Mouse (Mus musculus) hematopoietic stem cell, adult 5-6 weeks (primary cell): ENCODE data around the gene Asb8. TPM values are rescaled to one million over a fixed set of nuclear protein-coding genes. Genes with fewer than 3 reads are reported as not detected.
A peak's percentile ranks its signal among the peaks of the same experiment; 100 is the strongest.

Experiments
- ATAC-seq, 2 experiments: fragments of 125-278 bp in 1 of 2; replicated peaks in 1 of 2; 2 replicates each; pipeline ENCODE4 v1.8.0; 2016 to 2017; ENCODE audit warnings: inconsistent platforms in 2 of 2, mild to moderate bottlenecking in 2 of 2, moderate number of reproducible peaks in 2 of 2, low read depth in 1 of 2, moderate TSS enrichment in 1 of 2; ENCODE audit not compliant: low FRiP score in 2 of 2, poor library complexity in 2 of 2, severe bottlenecking in 2 of 2, insufficient read depth in 1 of 2, low TSS enrichment in 1 of 2
- total RNA-seq: library from RNA; stranded (forward); fragments of 172-1452, 232-1000 nt; gene quantifications from 2 replicates; pipeline ENCODE4 v1.2.3, GENCODE M21; 2017

Gene Asb8
- total RNA-seq, 1 experiment from 2014 or later = 17.2 TPM

DNA sequence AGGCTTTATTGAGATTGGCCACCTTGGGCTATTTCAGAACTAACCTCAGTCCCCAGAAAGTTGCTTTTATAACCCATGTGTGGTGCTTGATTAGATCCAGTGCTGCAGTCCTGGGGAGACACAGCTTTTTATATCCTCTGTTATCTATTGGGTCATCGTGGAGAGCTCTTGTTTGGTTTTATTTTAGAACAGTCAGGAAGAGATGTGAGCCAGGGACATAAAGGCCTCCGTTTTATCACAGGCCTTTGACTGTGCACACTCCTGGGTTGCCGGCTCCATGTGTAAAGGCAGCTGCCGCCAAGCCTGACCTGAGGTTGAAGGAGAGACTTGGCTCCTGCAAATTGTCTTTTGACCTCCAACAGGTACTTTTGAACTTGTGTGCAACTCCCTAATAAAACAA lies 2.9 kb downstream of the Asb8 start:
- no peak for ATAC-seq

GRCm38 (mm10) chr15:98161026-98161805 lies 4.2 kb downstream of the Asb8 start:
- no peak; a peak in 1 of 4 replicates for ATAC-seq

GRCm38 (mm10) chr15:98157253-98157652 lies 8.2 kb downstream of the Asb8 start:
- no peak for ATAC-seq

DNA sequence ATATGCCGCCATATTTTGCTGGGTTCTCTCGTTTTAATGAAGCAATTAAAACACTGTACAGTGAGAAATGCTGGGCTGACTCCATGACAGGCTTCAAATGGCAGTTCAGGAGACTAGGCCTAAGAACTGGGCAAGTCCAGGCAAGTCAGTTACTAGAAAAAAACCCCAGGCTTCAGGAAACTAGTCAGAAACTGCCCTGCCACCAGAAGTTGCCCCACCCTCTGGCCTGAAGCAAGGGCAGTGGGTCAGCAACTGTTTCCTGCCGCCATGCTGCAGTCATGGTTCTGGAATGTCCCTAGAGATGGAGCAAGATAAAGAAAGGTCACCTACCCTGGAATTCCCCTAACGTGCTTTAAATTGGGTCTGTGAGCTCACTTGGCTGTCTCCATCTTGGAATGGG lies 9.5 kb downstream of the Asb8 start:
- ATAC-seq = no peak

GRCm38 (mm10) chr15:98155272-98155671 lies 10.2 kb downstream of the Asb8 start:
- no peak for ATAC-seq

DNA sequence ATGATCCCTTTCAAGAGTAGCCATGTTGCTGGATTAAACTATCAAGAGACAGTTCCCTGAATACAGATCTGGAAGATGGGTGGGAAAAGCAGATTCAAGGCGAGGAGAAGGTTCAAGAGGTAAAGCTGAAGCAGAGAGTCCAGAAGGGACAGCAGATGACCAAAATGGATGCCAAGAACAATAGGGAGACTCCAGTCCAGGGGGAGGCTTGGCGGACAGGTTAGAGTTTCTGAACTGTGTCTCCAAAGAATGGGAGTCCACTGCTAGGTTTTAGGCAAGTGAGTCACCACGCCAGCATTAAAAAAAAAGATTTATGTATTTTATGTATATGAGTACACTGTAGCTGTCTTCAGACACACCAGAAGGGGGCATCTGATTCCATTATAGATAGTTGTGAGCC lies 10.8 kb downstream of the Asb8 start:
- ATAC-seq = no peak

DNA sequence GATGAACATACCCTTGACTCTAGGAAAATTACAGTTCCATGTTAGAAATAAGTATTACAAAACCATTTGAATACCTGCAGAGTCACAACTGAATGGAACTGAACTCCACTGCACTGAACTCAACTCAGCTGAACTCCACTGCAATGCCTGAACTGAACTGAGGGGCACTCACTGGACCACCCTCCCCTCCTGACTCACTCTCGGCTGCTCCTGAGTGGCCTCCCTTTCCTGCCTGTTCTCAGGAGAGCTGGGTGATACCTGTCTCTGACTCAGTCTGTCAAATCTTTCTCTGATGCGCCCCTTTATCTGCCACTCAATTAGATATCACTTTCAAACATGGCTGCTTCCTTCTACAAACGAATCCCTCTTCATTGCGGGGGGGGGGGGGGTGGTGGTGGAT lies 11.3 kb downstream of the Asb8 start:
- ATAC-seq = no peak

DNA sequence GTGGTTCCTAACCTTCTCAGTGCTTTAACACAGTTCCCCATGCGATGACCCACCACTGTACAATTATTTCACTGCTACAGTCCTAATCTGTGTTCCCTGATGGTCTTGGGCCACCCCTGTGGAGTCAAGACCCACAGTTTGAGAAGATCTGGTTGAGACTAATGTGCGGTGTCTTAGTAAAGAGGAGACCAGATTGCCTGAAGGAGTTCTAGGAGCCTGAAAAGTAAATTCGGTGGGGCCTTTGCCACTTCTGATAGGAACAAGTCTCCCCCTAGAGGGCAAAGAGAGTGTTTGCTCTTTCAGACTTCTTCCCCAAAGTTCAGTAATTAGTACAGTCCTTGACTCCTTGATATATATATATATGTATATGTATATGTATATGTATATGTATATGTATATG lies 11.8 kb downstream of the Asb8 start:
- ATAC-seq = peak; percentile 53 to 74; a peak in 3 of 4 replicates

DNA sequence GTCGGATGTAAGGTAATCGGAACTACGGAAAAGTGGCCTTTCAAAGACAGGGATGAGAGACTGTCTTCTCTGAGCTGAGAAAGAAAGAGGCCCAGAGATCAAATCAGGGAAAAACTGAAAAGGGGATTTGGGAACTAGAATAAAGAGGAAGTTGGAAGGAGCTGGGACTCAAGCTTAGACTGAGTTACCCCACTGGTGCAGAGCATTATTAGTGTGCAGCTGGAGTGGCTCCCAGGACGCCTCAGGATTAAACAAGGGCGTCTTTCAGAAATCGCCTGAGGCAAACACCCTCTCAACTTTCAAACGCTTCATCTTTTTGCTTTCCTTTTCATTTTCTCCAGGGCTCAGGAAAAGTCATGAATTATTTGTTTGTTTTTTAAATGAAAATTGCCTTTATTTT lies 12.5 kb downstream of the Asb8 start:
- ATAC-seq = no peak

- no peak for ATAC-seq
Observed at GRCm38 (mm10) chr15:98149166-98149602, 16.2 kb downstream of the Asb8 start.

DNA sequence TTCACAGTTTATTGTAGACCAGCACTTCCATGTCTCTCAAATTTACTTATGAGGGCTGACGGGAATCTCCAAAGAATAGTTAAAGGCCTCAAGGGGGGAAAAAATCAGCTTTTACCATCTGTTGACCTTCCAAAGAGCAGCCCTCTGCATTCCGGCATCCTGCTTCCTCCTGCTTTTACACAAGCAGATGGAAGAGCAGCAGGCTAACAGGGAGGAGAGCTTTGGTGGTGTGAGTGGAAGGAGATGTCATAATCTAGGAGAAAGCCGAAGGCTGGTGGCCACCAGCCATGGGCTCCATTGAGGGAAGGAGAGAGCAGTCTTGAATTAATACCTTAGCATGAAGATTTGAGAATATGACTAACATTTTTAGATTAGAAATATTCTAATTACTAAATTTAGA lies 17.1 kb downstream of the Asb8 start:
- ATAC-seq = no peak

GRCm38 (mm10) chr15:98145559-98146181 lies 19.8 kb downstream of the Asb8 start:
- peak; percentile 90 to 98 for ATAC-seq

DNA sequence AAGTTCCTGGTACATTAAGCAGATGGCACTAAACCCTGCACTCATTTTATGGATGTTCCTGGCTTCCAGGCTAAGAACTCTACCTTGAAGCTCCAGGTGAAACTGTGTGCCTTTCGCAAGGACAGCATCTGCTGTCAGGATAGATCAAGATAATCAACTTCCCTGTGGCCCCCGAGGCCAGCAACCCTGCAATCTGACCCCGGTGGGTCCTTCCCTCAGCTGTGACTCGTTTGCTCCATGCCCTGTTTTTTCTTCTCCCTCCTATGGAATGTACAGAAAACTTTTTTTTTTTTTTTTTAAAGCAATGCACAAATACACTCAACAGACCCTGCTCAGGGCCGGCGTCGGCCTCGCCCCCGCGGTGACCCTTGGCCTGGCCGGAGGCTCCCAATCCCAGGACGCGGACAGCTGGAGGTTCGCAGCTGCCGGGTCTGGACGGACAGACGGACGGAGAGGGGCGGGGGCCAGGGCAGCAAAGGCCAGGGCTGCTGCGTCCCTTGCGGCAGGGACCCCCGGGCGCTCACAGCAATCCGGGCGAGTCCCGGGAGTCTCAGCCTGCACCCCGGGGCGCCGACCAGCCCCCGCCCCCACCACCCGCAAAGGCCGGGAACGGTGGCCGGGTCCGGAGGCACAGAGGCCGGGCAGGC lies 20.4 kb downstream of the Asb8 start:
- ATAC-seq = peak in 1 of 2 experiments; percentile 27; a peak in 1 of 4 replicates

- ATAC-seq = no peak
Observed at GRCm38 (mm10) chr15:98142515-98142914, 22.9 kb downstream of the Asb8 start.

DNA sequence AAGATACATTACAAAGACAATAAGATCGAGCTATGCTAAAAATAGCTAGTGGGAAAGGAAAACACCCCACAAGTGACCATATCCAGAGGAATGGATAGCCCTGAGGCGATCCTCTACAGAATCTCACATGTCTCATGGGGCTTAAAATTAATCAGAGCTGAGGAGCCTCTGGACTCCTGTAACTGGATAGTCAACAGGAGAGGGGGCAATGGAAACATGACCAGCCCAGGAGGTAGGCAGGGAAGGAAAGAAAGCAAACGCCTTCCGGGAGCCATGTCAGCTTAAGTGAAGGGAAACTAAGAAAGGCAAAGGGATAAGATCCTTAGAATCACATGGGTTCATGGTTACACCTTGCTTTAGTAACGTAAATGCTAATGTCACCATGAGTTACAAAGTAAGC lies 24.6 kb downstream of the Asb8 start:
- ATAC-seq = no peak

DNA sequence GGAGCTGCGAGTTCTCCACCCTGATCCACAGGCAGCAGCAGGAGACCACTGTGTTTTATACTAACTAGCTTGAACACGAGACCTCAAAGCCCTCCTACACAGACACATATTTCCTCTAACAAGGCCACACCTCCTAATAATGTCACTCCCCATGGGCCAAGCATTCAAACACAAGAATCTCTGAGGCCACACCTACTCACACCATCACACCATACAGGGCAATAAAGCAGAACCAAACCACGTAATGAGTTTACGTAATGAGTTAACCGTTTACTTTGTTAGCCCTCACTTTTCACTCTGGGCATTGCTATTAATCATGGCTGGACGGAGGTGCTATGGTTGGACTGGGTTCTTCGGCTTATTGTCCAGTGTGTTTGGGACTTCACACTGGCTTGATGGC lies 25.7 kb downstream of the Asb8 start:
- no peak for ATAC-seq

DNA sequence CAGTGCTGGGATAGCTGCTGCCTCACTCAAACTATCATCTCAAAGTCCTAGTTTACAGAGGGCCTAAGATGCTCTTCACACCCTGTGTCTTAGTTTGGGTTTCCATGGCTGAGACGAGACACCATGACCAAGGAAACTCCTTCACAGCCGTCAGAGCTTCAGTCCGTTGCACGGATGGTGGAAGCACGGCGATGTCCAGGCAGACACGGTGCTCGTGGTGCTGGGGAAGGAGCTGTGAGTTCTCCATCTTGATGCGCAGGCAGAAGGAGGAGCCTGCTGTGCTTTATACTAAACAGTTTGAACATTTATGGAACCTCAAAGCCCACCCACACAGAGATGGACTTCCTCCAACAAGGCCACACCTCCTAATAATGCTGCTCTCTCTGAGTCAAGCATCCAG lies 28.6 kb downstream of the Asb8 start:
- no peak for ATAC-seq

DNA sequence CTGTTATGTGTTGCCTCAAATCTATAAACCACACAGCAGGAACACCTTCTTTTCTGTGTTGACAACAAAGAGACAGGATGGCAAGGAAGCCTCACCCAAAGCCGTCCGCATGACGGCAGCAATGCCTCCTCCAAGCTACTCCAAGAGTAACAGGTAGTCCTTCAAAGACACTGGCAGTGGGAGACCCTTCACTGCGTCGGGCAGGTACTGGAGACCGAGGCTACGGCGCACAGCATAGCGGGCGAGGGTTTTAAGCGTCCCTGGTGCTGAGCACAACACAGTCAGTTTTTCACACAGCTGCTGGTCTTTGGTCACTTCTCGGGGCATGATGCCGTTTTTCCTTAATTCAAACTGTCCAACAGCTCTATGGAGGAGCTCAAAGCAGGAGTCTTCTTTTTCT lies 29.8 kb downstream of the Asb8 start:
- ATAC-seq = no peak
